Mouse (Mus musculus) adrenal gland, postnatal 10 days (tissue): ENCODE measurements around the gene Zfp111. TPM values are rescaled to one million over a fixed set of nuclear protein-coding genes. Genes with fewer than 3 reads are reported as not detected.

Experiments used
- total RNA-seq, 2 experiments: library from RNA; stranded (reverse); gene quantifications; 2 replicates each; pipeline ENCODE4 v1.2.3; 2021

The Zfp111 gene
- total RNA-seq, 2 experiments from 2014 or later: 9.1 to 11.1 TPM

Other genes starting within 250 kb of the Zfp111 start
- gene Vmn1r181, start 236.8 kb downstream of the Zfp111 start, total RNA-seq: not detected
- not detected for gene V1rd19, start 209.8 kb downstream of the Zfp111 start, total RNA-seq
- gene Vmn1r183, start 158.2 kb downstream of the Zfp111 start, total RNA-seq: not detected
- 10 to 100 TPM; 15.2 to 17.3 TPM for gene Zfp180, start 129.5 kb downstream of the Zfp111 start, total RNA-seq
- gene Zfp112, start 99.1 kb downstream of the Zfp111 start, total RNA-seq: 1 to 10 TPM; 2.3 to 4.8 TPM
- 1 to 10 TPM; 7.2 to 9.9 TPM for gene Zfp235, start 77.3 kb downstream of the Zfp111 start, total RNA-seq
- under 1 TPM; 0.61 to 0.69 TPM for gene Zfp114, start 36.4 kb downstream of the Zfp111 start, total RNA-seq
- gene Zfp109, start 26.1 kb upstream of the Zfp111 start, total RNA-seq: 1 to 10 TPM; 2.5 to 2.8 TPM
- 1 to 10 TPM; 2.0 to 3.5 TPM for gene Zfp108, start 43.4 kb upstream of the Zfp111 start, total RNA-seq
- 1 to 10 TPM; 4.1 to 4.8 TPM for gene Zfp93, start 59.0 kb upstream of the Zfp111 start, total RNA-seq
- gene Zfp61, start 89.8 kb upstream of the Zfp111 start, total RNA-seq: 10 to 100 TPM in 1 of 2 experiments, 1 to 10 TPM in 1; 5.8 to 12.1 TPM
- 1 to 10 TPM; 2.7 to 6.4 TPM for gene Zfp94, start 105.2 kb upstream of the Zfp111 start, total RNA-seq
- under 1 TPM; 0.36 to 0.42 TPM for gene Tescl, start 122.5 kb upstream of the Zfp111 start, total RNA-seq
- gene Lypd5, start 137.8 kb upstream of the Zfp111 start, total RNA-seq: not detected
- gene Kcnn4, start 158.8 kb upstream of the Zfp111 start, total RNA-seq: 1 to 10 TPM; 4.2 to 5.4 TPM
- gene Smg9, start 188.2 kb upstream of the Zfp111 start, total RNA-seq: 10 to 100 TPM; 19.5 to 24.1 TPM
- gene Irgc1, start 240.9 kb upstream of the Zfp111 start, total RNA-seq: under 1 TPM in 1 of 2 experiments, not detected in 1; 0.27 TPM